8 mouse cellular contexts compared by ENCODE assay signal in the genomic region with DNA sequence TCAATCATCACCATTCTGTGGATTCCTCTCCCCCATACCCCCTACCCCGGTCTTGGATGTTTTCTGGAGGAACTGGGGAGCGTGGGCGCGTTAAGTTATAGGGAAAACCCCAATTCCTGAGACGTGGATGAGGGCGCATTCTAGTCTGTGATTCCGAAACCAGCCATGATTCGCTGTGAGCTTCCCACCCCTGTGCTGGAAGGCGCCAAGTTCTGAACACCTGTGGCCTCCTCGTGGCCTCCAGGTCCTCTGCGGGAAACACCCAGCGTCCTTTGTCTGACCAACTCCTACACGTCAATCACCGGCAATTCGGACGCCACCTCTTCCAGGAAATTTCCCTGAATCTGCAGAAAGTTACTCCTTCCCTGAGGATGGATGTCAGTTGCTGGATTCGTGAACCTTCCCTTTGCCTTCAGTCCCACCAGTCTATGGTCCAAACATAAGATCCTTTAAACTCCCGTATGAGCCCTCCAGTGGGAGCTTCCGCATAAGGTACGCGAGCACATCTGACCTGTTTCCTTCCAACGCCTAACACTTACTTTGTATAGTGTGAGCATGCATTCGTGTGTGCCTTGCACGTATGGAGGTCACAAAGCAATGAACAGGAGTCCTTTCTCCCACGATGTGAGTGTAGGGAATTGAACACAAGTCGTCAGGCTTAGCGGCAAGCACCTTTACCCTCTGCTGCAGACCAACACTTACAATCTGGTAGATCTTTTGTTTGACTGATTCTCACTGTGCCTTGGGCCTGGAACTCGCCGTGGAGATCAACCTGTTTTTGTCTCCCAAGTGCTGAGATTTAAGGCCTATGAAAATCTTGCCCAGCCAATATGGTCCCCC. TPM values are rescaled to one million over a fixed set of nuclear protein-coding genes. Genes with fewer than 3 reads are reported as not detected.
DNase-seq lines count a peak whose midpoint lies in the region; ATAC-seq and TF ChIP-seq lines count a peak whose summit lies in the region.

No protein-coding gene starts in this region.

- H3K36me3 ChIP-seq in lung, embryonic 14.5 days (ENCODE audit: insufficient read depth), result peaks cover 47% of the 10 kb centered on the region
- H3K36me3 ChIP-seq in limb, embryonic 14.5 days (ENCODE audit: control insufficient read depth, insufficient read depth, low read length), result peaks cover 43% of the 10 kb centered on the region
- peaks cover 8% of the 10 kb centered on the region for H3K36me3 ChIP-seq in small intestine, adult 2 months (ENCODE audit: control insufficient read depth, insufficient read depth, low read length)

- TF ChIP-seq POLR2A in embryonic fibroblast, embryonic 13.5 days (IDR thresholded peaks at IDR 0.05; ENCODE audit: low read depth, low read length), result peak; percentile 82
- TF ChIP-seq POLR2A in limb, embryonic 14.5 days (IDR thresholded peaks at IDR 0.05; ENCODE audit: borderline replicate concordance, extremely low read depth, insufficient read depth, insufficient read length), result 0 out of 2 replicates have a peak, but pooled peaks have one; percentile 25
- TF ChIP-seq POLR2A in small intestine, adult 2 months (IDR thresholded peaks at IDR 0.05; ENCODE audit: low read depth, low read length), result no peak

- no peaks in the 10 kb centered on the region for H3K27me3 ChIP-seq in lung, embryonic 14.5 days (ENCODE audit: insufficient read depth, low read length)
- no peaks in the 10 kb centered on the region for H3K27me3 ChIP-seq in limb, embryonic 14.5 days (ENCODE audit: control insufficient read depth, insufficient read depth, low read length)
- no peaks in the 10 kb centered on the region for H3K27me3 ChIP-seq in small intestine, adult 2 months (ENCODE audit: control insufficient read depth, insufficient read depth, low read length)

- no peak for DNase-seq in lung, embryonic 14.5 days
- DNase-seq in lung, postnatal 36 days, result no peak
- no peak for DNase-seq in limb, embryonic 14.5 days (ENCODE audit: low spot score)
- DNase-seq in ovary, postnatal 14 days (ENCODE audit: low spot score), result no peak
- no peak for DNase-seq in left cerebral cortex, adult 8-10 months (ENCODE audit: low spot score in 2 of 2)
- DNase-seq in cerebellum, postnatal 4 days (ENCODE audit: low spot score in 2 of 2), result no peak

- no peaks in the 10 kb centered on the region for H3K9me3 ChIP-seq in lung, embryonic 14.5 days (ENCODE audit: low read depth, low read length)
- no peaks in the 10 kb centered on the region for H3K9me3 ChIP-seq in limb, embryonic 14.5 days (ENCODE audit: control insufficient read depth, low read length)

- ATAC-seq in lung, embryonic 14.5 days (ENCODE audit: insufficient read depth), result peak; percentile 10
- ATAC-seq in limb, embryonic 14.5 days (ENCODE audit: low FRiP score, low read depth), result peak; percentile 9

- peaks cover 8% of the 10 kb centered on the region; the same call in 1 of the 2 replicates for H3K4me1 ChIP-seq in lung, embryonic 14.5 days (ENCODE audit: insufficient read depth)
- no peaks in the 10 kb centered on the region for H3K4me1 ChIP-seq in embryonic fibroblast, embryonic 13.5 days (ENCODE audit: control insufficient read depth, insufficient read depth, low read length)
- peaks cover 19% of the 10 kb centered on the region for H3K4me1 ChIP-seq in limb, embryonic 14.5 days (ENCODE audit: control insufficient read depth, insufficient read depth, low read length)
- H3K4me1 ChIP-seq in small intestine, adult 2 months (ENCODE audit: control insufficient read depth, insufficient read depth, insufficient read length, low read length), result peaks cover 5% of the 10 kb centered on the region

- H3K4me2 ChIP-seq in lung, embryonic 14.5 days, result peak overlapping the region; percentile 61
- H3K4me2 ChIP-seq in limb, embryonic 14.5 days (replicated peaks; ENCODE audit: low read depth, low read length, severe bottlenecking), result peak overlapping the region; percentile 60

- H3K27ac ChIP-seq in lung, embryonic 14.5 days (ENCODE audit: low read depth), result peak overlapping the region; percentile 85
- H3K27ac ChIP-seq in embryonic fibroblast, embryonic 13.5 days (ENCODE audit: insufficient read depth, low read length), result peak overlapping the region; percentile 85
- peak overlapping the region; percentile 95 for H3K27ac ChIP-seq in limb, embryonic 14.5 days (replicated peaks; ENCODE audit: low read depth, low read length)
- H3K27ac ChIP-seq in small intestine, adult 2 months (ENCODE audit: insufficient read depth, low read depth, low read length), result peak overlapping the region; percentile 84

- no peak for TF ChIP-seq CTCF in lung, embryonic 14.5 days (IDR thresholded peaks at IDR 0.05; ENCODE audit: low read depth)
- TF ChIP-seq CTCF in embryonic fibroblast, embryonic 13.5 days (IDR thresholded peaks at IDR 0.05; ENCODE audit: borderline replicate concordance, insufficient read depth, low read length), result no peak
- no peak for TF ChIP-seq CTCF in small intestine, adult 2 months (IDR thresholded peaks at IDR 0.05; ENCODE audit: extremely low read depth, insufficient read length, insufficient replicate concordance, low read depth, low read length)

- peak overlapping the region; percentile 97 for H3K4me3 ChIP-seq in lung, embryonic 14.5 days (ENCODE audit: low read depth, low read length)
- peak overlapping the region; percentile 79 for H3K4me3 ChIP-seq in embryonic fibroblast, embryonic 13.5 days (ENCODE audit: insufficient read depth, low read length)
- H3K4me3 ChIP-seq in limb, embryonic 14.5 days (replicated peaks; ENCODE audit: low read length), result peak overlapping the region; percentile 100
- H3K4me3 ChIP-seq in small intestine, adult 2 months (ENCODE audit: low read depth, low read length), result peak overlapping the region; percentile 76

- WGBS in lung, embryonic 14.5 days, result under 1% methylated on average over 29 of the region's 29 CpGs
- WGBS in limb, embryonic 14.5 days, result under 1% methylated on average over 29 of the region's 29 CpGs
- under 1% methylated on average over 29 of the region's 29 CpGs for WGBS in small intestine, adult 2 months

- peak overlapping the region; percentile 59 for H3K9ac ChIP-seq in lung, embryonic 14.5 days
- H3K9ac ChIP-seq in limb, embryonic 14.5 days (ENCODE audit: low read depth, low read length, severe bottlenecking), result peak overlapping the region; percentile 60

RNA-seq across cellular contexts. Expression of a gene that starts 0.7 kb away (rescaled TPM):
- 228 and 238 TPM in 2 replicates for polyA plus RNA-seq in lung, embryonic 14.5 days (2014; fragmentation: Nextera tagmentation; extraction: Ambion mirVana)
- 403 and 439 TPM in 2 replicates for polyA plus RNA-seq in embryonic fibroblast, embryonic 13.5 days (2011; ENCODE audit: insufficient read length, low read depth, missing spikeins)
- 607 and 720 TPM in 2 replicates for polyA plus RNA-seq in limb, embryonic 14.5 days (2012; rRNA removed)
- 166 and 187 TPM in 2 replicates for polyA plus RNA-seq in limb, embryonic 14.5 days (2014; fragmentation: Nextera tagmentation; extraction: Ambion mirVana)
- 50.0 and 68.6 TPM in 2 replicates for polyA plus RNA-seq in small intestine, adult 2 months (2012; rRNA removed)
- 100 to 1,000 TPM; 153 to 178 (median 175) TPM for total RNA-seq in left cerebral cortex, adult 8-10 months (2022)

RNA-seq across cellular contexts. Expression of a gene that starts 10.3 kb away (rescaled TPM):
- 78.7 and 83.0 TPM in 2 replicates for polyA plus RNA-seq in lung, embryonic 14.5 days (2014; fragmentation: Nextera tagmentation; extraction: Ambion mirVana)
- polyA plus RNA-seq in embryonic fibroblast, embryonic 13.5 days (2011; ENCODE audit: insufficient read length, low read depth, missing spikeins), result 62.2 and 75.1 TPM in 2 replicates
- polyA plus RNA-seq in limb, embryonic 14.5 days (2012; rRNA removed), result 142 and 168 TPM in 2 replicates
- 92.5 and 92.7 TPM in 2 replicates for polyA plus RNA-seq in limb, embryonic 14.5 days (2014; fragmentation: Nextera tagmentation; extraction: Ambion mirVana)
- 52.9 and 91.0 TPM in 2 replicates for polyA plus RNA-seq in small intestine, adult 2 months (2012; rRNA removed)
- 10 to 100 TPM; 23.6 to 42.1 (median 32.8) TPM for total RNA-seq in left cerebral cortex, adult 8-10 months (2022)

RNA-seq across cellular contexts. Expression of a gene that starts 11.4 kb away (rescaled TPM):
- 69.9 and 76.9 TPM in 2 replicates for polyA plus RNA-seq in lung, embryonic 14.5 days (2014; fragmentation: Nextera tagmentation; extraction: Ambion mirVana)
- 31.8 and 37.1 TPM in 2 replicates for polyA plus RNA-seq in embryonic fibroblast, embryonic 13.5 days (2011; ENCODE audit: insufficient read length, low read depth, missing spikeins)
- polyA plus RNA-seq in limb, embryonic 14.5 days (2012; rRNA removed), result 81.3 and 104 TPM in 2 replicates
- polyA plus RNA-seq in limb, embryonic 14.5 days (2014; fragmentation: Nextera tagmentation; extraction: Ambion mirVana), result 54.9 and 62.9 TPM in 2 replicates
- 10.1 and 16.3 TPM in 2 replicates for polyA plus RNA-seq in small intestine, adult 2 months (2012; rRNA removed)
- 1 to 10 TPM; 2.3 to 5.1 (median 2.8) TPM for total RNA-seq in left cerebral cortex, adult 8-10 months (2022)

RNA-seq across cellular contexts. Expression of a gene that starts 12.4 kb away (rescaled TPM):
- 14.9 and 15.5 TPM in 2 replicates for polyA plus RNA-seq in lung, embryonic 14.5 days (2014; fragmentation: Nextera tagmentation; extraction: Ambion mirVana)
- polyA plus RNA-seq in embryonic fibroblast, embryonic 13.5 days (2011; ENCODE audit: insufficient read length, low read depth, missing spikeins), result 68.9 and 82.5 TPM in 2 replicates
- polyA plus RNA-seq in limb, embryonic 14.5 days (2012; rRNA removed), result 78.9 and 115 TPM in 2 replicates
- polyA plus RNA-seq in limb, embryonic 14.5 days (2014; fragmentation: Nextera tagmentation; extraction: Ambion mirVana), result 26.3 and 33.6 TPM in 2 replicates
- polyA plus RNA-seq in small intestine, adult 2 months (2012; rRNA removed), result 5.2 and 7.6 TPM in 2 replicates
- total RNA-seq in left cerebral cortex, adult 8-10 months (2022), result 100 to 1,000 TPM in 1 of 4 experiments, 10 to 100 TPM in 3; 95.5 to 101 (median 98.3) TPM

RNA-seq across cellular contexts. Expression of a gene that starts 29.1 kb away (rescaled TPM):
- 45.9 and 53.6 TPM in 2 replicates for polyA plus RNA-seq in lung, embryonic 14.5 days (2014; fragmentation: Nextera tagmentation; extraction: Ambion mirVana)
- polyA plus RNA-seq in embryonic fibroblast, embryonic 13.5 days (2011; ENCODE audit: insufficient read length, low read depth, missing spikeins), result 75.4 and 79.8 TPM in 2 replicates
- 114 and 135 TPM in 2 replicates for polyA plus RNA-seq in limb, embryonic 14.5 days (2012; rRNA removed)
- 50.7 and 58.3 TPM in 2 replicates for polyA plus RNA-seq in limb, embryonic 14.5 days (2014; fragmentation: Nextera tagmentation; extraction: Ambion mirVana)
- polyA plus RNA-seq in small intestine, adult 2 months (2012; rRNA removed), result 39.8 and 73.0 TPM in 2 replicates
- total RNA-seq in left cerebral cortex, adult 8-10 months (2022), result 100 to 1,000 TPM; 164 to 171 (median 170) TPM
